Mouse (Mus musculus) E14TG2a.4 (cell line): ENCODE data around the gene Hoxd9.

ENCODE experiments used
- H3K27me3 ChIP-seq: 2 replicates; pipeline ENCODE4 v1.6.1; 2014; ENCODE audit warnings: low read length, control low read depth; ENCODE audit not compliant: insufficient read depth
- H3K36me3 ChIP-seq: 2 replicates; pipeline ENCODE4 v1.6.1; 2014; ENCODE audit warnings: low read length, control low read depth; ENCODE audit not compliant: insufficient read depth
- H3K4me1 ChIP-seq: replicated peaks from 2 replicates; pipeline ENCODE4 v1.6.1; 2014; ENCODE audit warnings: low read depth, low read length, control low read depth
- H3K4me3 ChIP-seq: replicated peaks from 2 replicates; pipeline ENCODE4 v1.5.1; 2014; ENCODE audit warnings: mild to moderate bottlenecking, low read length
- H3K9me3 ChIP-seq: 2 replicates; pipeline ENCODE4 v1.6.1; 2014; ENCODE audit warnings: low read length, control low read depth
- CTCF ChIP-seq: conservative IDR thresholded peaks from 2 replicates; pipeline ENCODE4 v1.5.1; 2014; ENCODE audit warnings: low read length
- NANOG ChIP-seq: IDR thresholded peaks from 2 replicates; pipeline ENCODE4 v1.6.1; 2014; ENCODE audit warnings: borderline replicate concordance, low read length, mixed read lengths
- POU5F1 ChIP-seq: IDR thresholded peaks from 2 replicates; pipeline ENCODE4 v1.6.1; 2014; ENCODE audit warnings: low read length, borderline replicate concordance

The Hoxd9 gene

DNA sequence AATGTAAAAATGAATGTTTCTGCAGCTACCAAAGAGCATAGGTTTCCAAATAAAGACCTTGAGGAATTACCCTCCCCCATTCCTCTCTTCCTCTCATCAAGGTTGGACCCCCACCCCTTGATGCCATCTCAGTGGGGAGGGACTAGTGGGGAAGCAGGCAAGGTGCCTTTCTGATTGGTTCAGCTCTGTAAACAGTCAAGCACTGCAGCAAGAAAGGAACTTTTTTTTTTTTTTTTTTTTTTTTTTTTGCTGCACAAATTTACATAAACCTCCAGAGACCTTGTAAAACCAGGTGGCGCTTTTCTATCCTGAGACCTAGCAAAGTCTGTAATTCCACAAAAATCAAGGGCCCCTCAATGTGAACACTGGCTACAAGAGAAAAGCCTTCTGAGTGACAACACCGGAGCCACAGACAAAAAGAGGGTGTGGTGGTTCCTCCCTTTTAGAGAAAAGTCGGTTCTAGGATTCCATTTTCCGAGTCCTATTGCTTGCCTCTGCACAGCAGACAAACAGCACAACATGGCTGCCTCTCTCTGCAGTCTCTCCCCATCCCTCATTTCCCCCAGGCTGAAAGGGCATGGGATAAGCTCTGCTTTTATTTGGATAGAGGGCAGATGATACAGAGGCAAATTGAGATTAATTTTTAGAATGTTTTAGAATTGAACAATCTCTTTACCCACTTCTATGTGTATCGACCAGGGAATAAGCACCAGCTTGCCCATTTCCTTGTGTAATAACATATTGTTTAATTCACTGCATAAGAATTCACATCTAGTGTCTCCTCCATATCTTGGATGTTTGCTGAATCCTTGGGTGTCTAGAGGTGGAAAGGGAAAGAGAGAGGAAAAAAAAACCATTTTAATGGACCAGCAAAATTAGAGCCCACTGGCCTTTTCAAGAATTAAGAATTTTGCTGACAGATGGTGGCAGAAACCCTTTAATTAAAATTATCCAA is 12.2 kb downstream of the Hoxd9 start:
- Histone ChIP-seq H3K4me1 (peaks cover 25% of the 10 kb centered on the region), H3K4me3 (no peak overlapping the region), H3K36me3 (no peaks in the 10 kb centered on the region), H3K9me3 (no peaks in the 10 kb centered on the region), H3K27me3 (peaks cover 92% of the 10 kb centered on the region)
- TF ChIP-seq CTCF (no peak), NANOG (no peak), POU5F1 (no peak)

DNA sequence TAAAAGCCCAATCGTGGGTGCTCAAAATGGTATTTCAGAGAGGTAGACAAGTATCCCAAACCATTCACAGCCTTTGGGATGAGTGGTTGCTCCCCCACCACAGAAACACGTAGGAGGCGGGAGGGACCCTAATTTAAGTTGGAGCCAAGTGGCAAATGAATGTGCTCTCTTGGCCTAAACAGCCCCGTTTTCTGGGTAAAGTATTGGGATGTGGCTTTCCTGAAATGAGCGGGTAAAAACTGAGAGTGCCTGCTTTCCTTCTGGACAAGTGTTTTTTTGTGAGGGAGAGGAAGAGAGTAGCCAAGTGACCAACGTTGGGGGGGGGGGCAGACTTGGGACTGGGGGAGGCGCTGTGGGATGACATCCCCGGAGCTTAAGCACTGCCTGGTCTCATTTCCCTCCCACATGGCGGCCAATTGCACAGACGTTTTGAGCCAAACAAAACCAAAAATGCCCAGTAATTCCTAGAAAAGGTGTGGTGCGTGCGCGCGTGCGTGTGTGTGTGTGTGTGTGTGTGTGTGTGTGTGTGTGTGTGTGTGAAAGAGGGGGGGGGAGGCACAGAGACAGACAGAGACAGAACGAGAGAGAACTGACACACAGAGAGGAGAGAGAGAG is 13.5 kb downstream of the Hoxd9 start:
- H3K4me1 ChIP-seq, result peaks cover 36% of the 10 kb centered on the region
- H3K27me3 ChIP-seq, result peaks cover 96% of the 10 kb centered on the region
- no peak for TF ChIP-seq NANOG
- no peak for TF ChIP-seq CTCF
- no peak for TF ChIP-seq POU5F1
- no peaks in the 10 kb centered on the region for H3K9me3 ChIP-seq
- no peaks in the 10 kb centered on the region for H3K36me3 ChIP-seq
- H3K4me3 ChIP-seq, result no peak overlapping the region

DNA sequence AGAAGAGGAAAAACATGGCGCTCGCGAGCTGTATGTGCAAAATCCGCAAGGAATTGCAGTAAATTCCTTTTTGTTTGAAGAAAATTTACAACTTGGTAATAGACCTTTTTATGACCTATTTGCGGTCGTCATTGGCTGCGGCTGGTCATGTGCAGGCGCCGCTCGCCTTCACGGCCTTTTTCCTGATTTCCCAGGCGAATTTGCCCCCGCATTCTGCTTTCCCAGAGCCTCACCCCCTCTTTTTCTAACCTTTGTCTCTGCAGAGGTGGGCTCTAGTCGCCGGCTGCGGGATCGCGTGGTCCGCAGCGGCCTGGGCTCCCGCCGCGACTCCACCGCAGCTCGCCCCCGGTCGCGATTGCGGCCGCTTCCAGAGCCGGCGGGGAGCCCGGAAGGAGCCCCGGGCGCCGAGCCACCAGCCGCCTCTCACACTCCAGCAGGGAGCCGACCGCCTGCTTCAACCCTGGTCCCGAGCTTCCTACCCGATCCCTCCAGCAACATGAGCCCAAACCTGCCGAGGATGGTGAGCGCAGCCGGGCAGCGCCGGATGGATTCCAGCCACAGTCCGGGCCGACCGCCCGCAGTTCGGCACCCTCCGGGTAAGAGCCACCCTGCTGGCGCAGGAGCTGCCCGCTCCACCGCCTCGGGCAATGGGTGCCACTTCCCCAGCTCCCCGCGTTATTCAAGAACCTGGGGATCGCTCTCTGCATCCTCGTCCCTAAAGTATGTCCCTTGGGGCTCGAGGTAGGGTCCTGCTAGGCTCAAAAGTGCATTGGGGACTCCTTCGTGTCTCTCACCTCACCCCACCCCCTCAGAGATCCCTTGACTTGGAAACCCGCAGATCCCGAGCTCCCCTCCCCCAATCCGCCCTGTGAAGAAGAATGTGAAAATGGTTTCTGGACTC is 14.4 kb downstream of the Hoxd9 start, which contains the start of the genes Hoxd3 and Hoxd4:
Hoxd3 (plus strand) TSS at position 207 of the 901 bp plus-strand sequence.
Hoxd4 (plus strand) TSS at position 209 of the 901 bp plus-strand sequence.
- Histone ChIP-seq H3K36me3 (no peaks in the 10 kb centered on the region), H3K27me3 (peaks cover 95% of the 10 kb centered on the region), H3K4me3 (peak within 1 kb of the TSS; percentile 72), H3K9me3 (no peaks in the 10 kb centered on the region), H3K4me1 (peaks cover 34% of the 10 kb centered on the region)
- TF ChIP-seq NANOG, result no peak
- TF ChIP-seq POU5F1, result 0 out of 2 replicates have a peak, but pooled peaks have one; percentile 24

DNA sequence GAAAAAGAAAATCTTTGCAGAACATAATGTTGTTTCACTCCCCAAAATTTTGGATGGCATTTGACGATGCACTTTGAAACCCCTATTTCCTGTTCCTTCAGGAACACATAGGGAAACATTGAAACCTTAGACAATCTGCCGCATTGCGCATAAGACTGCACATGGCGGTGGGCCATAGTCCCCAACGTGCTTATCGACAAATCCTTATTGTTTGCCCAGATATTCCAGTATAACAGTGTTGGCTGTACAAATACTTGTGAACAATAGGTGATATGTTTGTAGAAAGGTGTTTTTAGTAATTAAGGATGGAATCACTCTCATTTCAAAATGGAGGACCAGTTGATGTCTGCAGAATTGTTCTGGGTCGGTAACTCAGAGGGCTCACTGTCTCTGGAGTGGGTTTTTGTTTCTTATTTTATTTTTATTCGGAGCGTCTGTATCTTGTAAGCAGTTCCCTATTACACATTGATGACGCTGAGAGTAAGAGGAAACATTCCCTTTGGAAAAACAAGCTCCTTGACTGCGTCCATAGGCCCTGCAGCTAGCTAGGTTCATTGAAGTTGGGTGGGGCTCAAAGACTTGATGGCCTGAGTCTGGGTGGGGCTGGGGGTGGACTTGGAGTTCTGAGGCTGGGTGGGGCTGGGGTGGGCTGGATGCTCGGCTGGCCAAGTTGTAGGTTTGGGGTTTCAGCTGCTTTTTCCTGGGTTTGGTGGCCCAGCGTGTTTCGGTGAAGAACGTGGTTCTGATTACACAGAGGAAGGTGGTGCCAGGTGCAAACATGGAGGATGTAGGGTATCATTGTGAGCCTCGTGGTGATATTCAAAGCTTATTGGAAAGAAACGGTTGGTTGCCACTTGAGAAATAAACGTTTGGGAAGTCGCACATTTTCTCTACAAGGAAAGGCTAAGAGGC is 16.0 kb downstream of the Hoxd9 start:
- Histone ChIP-seq H3K27me3 (peaks cover 96% of the 10 kb centered on the region), H3K4me1 (peaks cover 34% of the 10 kb centered on the region), H3K9me3 (no peaks in the 10 kb centered on the region)

DNA sequence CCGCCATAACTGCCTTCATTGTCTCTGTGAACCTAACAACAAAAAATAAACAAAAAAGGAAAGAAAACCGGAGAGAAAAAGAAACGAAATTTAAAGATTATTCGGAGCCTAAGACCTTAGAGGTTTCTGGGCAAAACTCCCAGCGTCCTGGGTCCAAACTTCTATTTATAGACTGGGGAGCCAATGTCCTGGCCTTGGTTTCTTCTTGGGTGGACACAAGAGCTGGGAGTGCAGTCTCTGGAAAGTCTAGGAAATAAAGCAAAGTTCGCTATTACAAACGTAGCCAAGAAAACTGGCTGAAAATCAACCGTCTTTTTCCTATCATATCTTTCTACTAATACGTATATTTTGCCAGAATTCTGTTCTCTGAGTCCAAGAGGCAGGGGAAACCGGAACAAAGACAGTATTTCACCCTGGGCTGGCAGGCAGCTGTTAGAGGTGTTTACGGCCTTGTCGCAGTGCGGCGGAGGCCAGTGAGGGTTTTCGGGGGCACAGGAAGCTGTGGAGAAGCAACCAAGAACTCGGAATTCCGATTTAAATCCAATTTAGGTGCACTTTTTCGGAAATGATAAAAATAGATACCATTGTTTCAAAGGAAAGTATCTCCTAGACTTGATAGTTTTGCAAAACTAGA is 16.7 kb downstream of the Hoxd9 start:
- no peak overlapping the region for H3K4me3 ChIP-seq

More for the DNA sequence above, 16.0 kb downstream of the Hoxd9 start:
- TF ChIP-seq CTCF, result no peak
- TF ChIP-seq POU5F1, result no peak
- TF ChIP-seq NANOG, result no peak
- no peak overlapping the region for H3K4me3 ChIP-seq
- H3K36me3 ChIP-seq, result no peaks in the 10 kb centered on the region

DNA sequence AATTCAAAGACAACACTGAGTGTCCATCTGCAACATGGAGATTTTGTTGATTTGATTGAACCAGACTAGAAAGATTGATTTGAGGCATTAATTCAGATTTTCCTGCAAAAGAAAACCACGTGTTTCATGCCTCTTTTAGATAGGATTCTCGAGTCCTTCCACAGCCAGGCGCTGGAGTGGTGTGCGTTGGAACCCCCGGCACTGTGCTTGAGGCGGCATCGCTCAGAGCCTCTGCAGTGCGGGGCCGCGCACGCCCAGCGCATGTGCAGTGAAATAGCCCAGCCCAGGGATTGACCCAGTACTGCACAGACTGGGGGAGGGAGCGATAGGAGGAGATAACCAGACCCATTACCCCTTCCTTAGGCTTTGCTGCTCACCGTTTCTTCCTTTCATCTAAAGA is 17.4 kb downstream of the Hoxd9 start:
- Histone ChIP-seq H3K36me3 (no peaks in the 10 kb centered on the region), H3K27me3 (peaks cover 93% of the 10 kb centered on the region), H3K9me3 (no peaks in the 10 kb centered on the region), H3K4me1 (peaks cover 40% of the 10 kb centered on the region), H3K4me3 (no peak overlapping the region)
- TF ChIP-seq NANOG (no peak), CTCF (no peak), POU5F1 (no peak)

More for the DNA sequence above, 16.7 kb downstream of the Hoxd9 start:
- no peaks in the 10 kb centered on the region for H3K9me3 ChIP-seq
- H3K4me1 ChIP-seq, result peaks cover 34% of the 10 kb centered on the region
- no peak for TF ChIP-seq NANOG
- TF ChIP-seq CTCF, result no peak
- no peak for TF ChIP-seq POU5F1
- peaks cover 95% of the 10 kb centered on the region for H3K27me3 ChIP-seq
- H3K36me3 ChIP-seq, result no peaks in the 10 kb centered on the region

DNA sequence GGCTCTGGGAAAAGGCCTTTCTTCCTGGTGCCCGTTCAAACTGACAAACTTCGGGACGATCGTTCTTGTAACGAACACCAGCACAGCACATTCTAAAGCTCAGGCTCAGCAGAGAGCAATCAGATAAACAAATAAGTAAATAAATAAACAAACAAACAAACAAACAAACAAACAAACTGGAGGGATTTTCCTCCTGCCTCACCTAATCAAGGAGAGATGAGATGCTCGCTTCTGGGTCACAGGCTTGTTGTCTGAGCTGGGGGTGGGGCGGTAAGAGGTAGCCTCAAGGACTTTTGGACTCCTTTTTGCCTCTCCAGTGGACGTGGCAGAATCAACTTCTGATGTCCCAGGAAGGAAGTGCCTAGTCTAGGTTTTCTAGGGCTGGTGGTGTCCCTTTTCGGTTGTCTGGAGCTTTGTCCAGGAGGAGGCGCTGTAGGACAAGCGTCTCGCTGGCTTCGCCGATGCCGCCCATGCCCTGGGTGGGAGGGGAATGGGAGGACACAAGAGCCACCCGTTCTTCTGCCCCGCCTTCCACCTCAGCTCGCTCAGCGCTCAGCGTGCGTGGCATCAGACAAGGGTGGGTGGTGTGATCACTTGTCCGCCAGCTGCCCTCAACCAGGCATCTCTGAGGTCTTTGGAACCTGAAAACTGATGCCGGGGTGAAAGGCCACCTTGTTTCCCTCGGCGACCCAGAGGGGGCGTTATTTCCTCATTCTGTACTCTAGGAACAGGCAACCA is 18.1 kb downstream of the Hoxd9 start:
- no peak for TF ChIP-seq NANOG
- no peak for TF ChIP-seq POU5F1
- TF ChIP-seq CTCF, result peak; percentile 39
- Histone ChIP-seq H3K36me3 (no peaks in the 10 kb centered on the region), H3K27me3 (peaks cover 89% of the 10 kb centered on the region), H3K4me1 (peaks cover 48% of the 10 kb centered on the region), H3K4me3 (peak overlapping the region; percentile 55), H3K9me3 (no peaks in the 10 kb centered on the region)
